Mouse (Mus musculus) lung, adult 2 months (tissue): ENCODE measurements around the gene Slc6a13.

Experiments
- CTCF ChIP-seq: fragments of 200-500 bp; IDR thresholded peaks from 2 replicates; pipeline ENCODE4 v1.5.1; 2011; ENCODE audit warnings: mild to moderate bottlenecking, low read length, control low read depth; ENCODE audit not compliant: insufficient read depth
- POLR2A ChIP-seq: fragments of 200-500 bp; IDR thresholded peaks from 2 replicates; pipeline ENCODE4 v1.6.1; 2011; ENCODE audit warnings: low read depth, mild to moderate bottlenecking, control low read depth, low read length, borderline replicate concordance; ENCODE audit errors: extremely low read depth

GRCm38 (mm10) chr6:121326486-121327069 lies 26.6 kb downstream of the Slc6a13 start:
- no peak for TF ChIP-seq POLR2A
- TF ChIP-seq CTCF: no peak
